Mouse (Mus musculus): ENCODE measurements around the gene Mpc2. TPM values are rescaled to one million over a fixed set of nuclear protein-coding genes. Genes with fewer than 3 reads are reported as not detected.
A peak's percentile ranks its signal among the peaks of the same experiment; 100 is the strongest.

The Mpc2 gene
- 340 and 349 TPM in 2 replicates for polyA plus RNA-seq (2015; fragmentation: Nextera tagmentation; extraction: Ambion mirVana)

GRCm38 (mm10) chr1:165460360-165460800 is at the start of gene Mpc2, which contains the start of gene Dcaf6:
Gene Mpc2, plus strand, starts transcription at chr1:165460637.
Gene Dcaf6, minus strand, starts transcription at chr1:165460475.
- Histone ChIP-seq H3K36me3 (ENCODE audit: control insufficient read depth, insufficient read depth) (no peaks in the 10 kb centered on the region), H3K27ac (ENCODE audit: low read length) (peak within 1 kb of the TSS; percentile 99), H3K4me1 (ENCODE audit: control insufficient read depth, insufficient read depth, low read length) (peaks cover 12% of the 10 kb centered on the region), H3K4me3 (ENCODE audit: low read length) (peak within 1 kb of the TSS; percentile 97), H3K9me3 (replicated peaks; ENCODE audit: control insufficient read depth, low read length) (no peaks in the 10 kb centered on the region), H3K9ac (ENCODE audit: low read length) (peak within 1 kb of the TSS; percentile 93), H3K4me2 (ENCODE audit: low read depth, low read length) (peak within 1 kb of the TSS; percentile 75), H3K27me3 (ENCODE audit: control insufficient read depth, insufficient read depth, low read length) (no peaks in the 10 kb centered on the region)
- WGBS: under 1% methylated on average over 37 of the region's 37 CpGs
- ATAC-seq (replicated peaks; ENCODE audit: extremely low read depth, insufficient read depth, low FRiP score): peak; percentile 87

GRCm38 (mm10) chr1:165421357-165421915 is 39.0 kb upstream of the Mpc2 start:
- no peak for ATAC-seq (replicated peaks; ENCODE audit: extremely low read depth, insufficient read depth, low FRiP score)
- 77% methylated on average over 7 of the region's 7 CpGs for WGBS
- Histone ChIP-seq H3K27me3 (ENCODE audit: control insufficient read depth, insufficient read depth, low read length) (no peaks in the 10 kb centered on the region), H3K4me2 (ENCODE audit: low read depth, low read length) (no peak overlapping the region), H3K9ac (ENCODE audit: low read length) (no peak overlapping the region), H3K27ac (ENCODE audit: low read length) (no peak overlapping the region), H3K4me1 (ENCODE audit: control insufficient read depth, insufficient read depth, low read length) (no peaks in the 10 kb centered on the region), H3K4me3 (ENCODE audit: low read length) (no peak overlapping the region), H3K9me3 (replicated peaks; ENCODE audit: control insufficient read depth, low read length) (no peaks in the 10 kb centered on the region), H3K36me3 (ENCODE audit: control insufficient read depth, insufficient read depth) (0 out of 2 replicates have a peak, but pooled peaks cover 3% of the 10 kb centered on the region)

GRCm38 (mm10) chr1:165426254-165426653 is 34.2 kb upstream of the Mpc2 start:
- Histone ChIP-seq H3K36me3 (ENCODE audit: control insufficient read depth, insufficient read depth) (no peaks in the 10 kb centered on the region), H3K4me1 (ENCODE audit: control insufficient read depth, insufficient read depth, low read length) (no peaks in the 10 kb centered on the region), H3K9me3 (replicated peaks; ENCODE audit: control insufficient read depth, low read length) (no peaks in the 10 kb centered on the region), H3K4me3 (ENCODE audit: low read length) (no peak overlapping the region), H3K27me3 (ENCODE audit: control insufficient read depth, insufficient read depth, low read length) (no peaks in the 10 kb centered on the region), H3K9ac (ENCODE audit: low read length) (no peak overlapping the region), H3K27ac (ENCODE audit: low read length) (no peak overlapping the region), H3K4me2 (ENCODE audit: low read depth, low read length) (no peak overlapping the region)
- ATAC-seq (replicated peaks; ENCODE audit: extremely low read depth, insufficient read depth, low FRiP score): no peak
- WGBS: 92% methylated on average over 2 of the region's 2 CpGs

GRCm38 (mm10) chr1:165432883-165433282 is 27.6 kb upstream of the Mpc2 start:
- H3K27ac ChIP-seq (ENCODE audit: low read length): no peak overlapping the region
- no peak overlapping the region for H3K4me2 ChIP-seq (ENCODE audit: low read depth, low read length)
- no peaks in the 10 kb centered on the region; the same call in 1 of the 2 replicates for H3K9me3 ChIP-seq (replicated peaks; ENCODE audit: control insufficient read depth, low read length)
- H3K4me1 ChIP-seq (ENCODE audit: control insufficient read depth, insufficient read depth, low read length): no peaks in the 10 kb centered on the region
- H3K27me3 ChIP-seq (ENCODE audit: control insufficient read depth, insufficient read depth, low read length): no peaks in the 10 kb centered on the region
- no peaks in the 10 kb centered on the region for H3K36me3 ChIP-seq (ENCODE audit: control insufficient read depth, insufficient read depth)
- H3K9ac ChIP-seq (ENCODE audit: low read length): no peak overlapping the region
- H3K4me3 ChIP-seq (ENCODE audit: low read length): no peak overlapping the region
- WGBS: 72% methylated on average over 1 of the region's 1 CpGs
- no peak for ATAC-seq (replicated peaks; ENCODE audit: extremely low read depth, insufficient read depth, low FRiP score)

- no peak for ATAC-seq (replicated peaks; ENCODE audit: extremely low read depth, insufficient read depth, low FRiP score)
- H3K27me3 ChIP-seq (ENCODE audit: control insufficient read depth, insufficient read depth, low read length): no peaks in the 10 kb centered on the region
- no peaks in the 10 kb centered on the region for H3K4me1 ChIP-seq (ENCODE audit: control insufficient read depth, insufficient read depth, low read length)
- H3K4me3 ChIP-seq (ENCODE audit: low read length): no peak overlapping the region
- WGBS: 91% methylated on average over 1 of the region's 1 CpGs
- H3K9me3 ChIP-seq (replicated peaks; ENCODE audit: control insufficient read depth, low read length): no peaks in the 10 kb centered on the region; the same call in 1 of the 2 replicates
- H3K4me2 ChIP-seq (ENCODE audit: low read depth, low read length): no peak overlapping the region
- no peaks in the 10 kb centered on the region for H3K36me3 ChIP-seq (ENCODE audit: control insufficient read depth, insufficient read depth)
- H3K27ac ChIP-seq (ENCODE audit: low read length): no peak overlapping the region
- H3K9ac ChIP-seq (ENCODE audit: low read length): no peak overlapping the region
Observed at GRCm38 (mm10) chr1:165438289-165439021, 22.0 kb upstream of the Mpc2 start.

- no peak overlapping the region for H3K27ac ChIP-seq (ENCODE audit: low read length)
- H3K4me1 ChIP-seq (ENCODE audit: control insufficient read depth, insufficient read depth, low read length): no peaks in the 10 kb centered on the region
- no peaks in the 10 kb centered on the region for H3K36me3 ChIP-seq (ENCODE audit: control insufficient read depth, insufficient read depth)
- no peaks in the 10 kb centered on the region for H3K27me3 ChIP-seq (ENCODE audit: control insufficient read depth, insufficient read depth, low read length)
- H3K9me3 ChIP-seq (replicated peaks; ENCODE audit: control insufficient read depth, low read length): no peaks in the 10 kb centered on the region
- no peak overlapping the region for H3K4me2 ChIP-seq (ENCODE audit: low read depth, low read length)
- no peak for ATAC-seq (replicated peaks; ENCODE audit: extremely low read depth, insufficient read depth, low FRiP score)
- H3K9ac ChIP-seq (ENCODE audit: low read length): no peak overlapping the region
- WGBS: 86% methylated on average over 3 of the region's 3 CpGs
- no peak overlapping the region for H3K4me3 ChIP-seq (ENCODE audit: low read length)
Observed at GRCm38 (mm10) chr1:165440788-165441187, 19.6 kb upstream of the Mpc2 start.

- Histone ChIP-seq H3K4me3 (ENCODE audit: low read length) (no peak overlapping the region), H3K27ac (ENCODE audit: low read length) (no peak overlapping the region), H3K9ac (ENCODE audit: low read length) (no peak overlapping the region), H3K4me2 (ENCODE audit: low read depth, low read length) (no peak overlapping the region), H3K27me3 (ENCODE audit: control insufficient read depth, insufficient read depth, low read length) (no peaks in the 10 kb centered on the region), H3K36me3 (ENCODE audit: control insufficient read depth, insufficient read depth) (no peaks in the 10 kb centered on the region), H3K9me3 (replicated peaks; ENCODE audit: control insufficient read depth, low read length) (no peaks in the 10 kb centered on the region), H3K4me1 (ENCODE audit: control insufficient read depth, insufficient read depth, low read length) (no peaks in the 10 kb centered on the region)
- ATAC-seq (replicated peaks; ENCODE audit: extremely low read depth, insufficient read depth, low FRiP score): no peak
Observed at GRCm38 (mm10) chr1:165441201-165441600, 19.2 kb upstream of the Mpc2 start.

GRCm38 (mm10) chr1:165441719-165442118 is 18.7 kb upstream of the Mpc2 start:
- H3K36me3 ChIP-seq (ENCODE audit: control insufficient read depth, insufficient read depth): no peaks in the 10 kb centered on the region
- H3K9ac ChIP-seq (ENCODE audit: low read length): no peak overlapping the region
- H3K4me1 ChIP-seq (ENCODE audit: control insufficient read depth, insufficient read depth, low read length): no peaks in the 10 kb centered on the region
- H3K27ac ChIP-seq (ENCODE audit: low read length): no peak overlapping the region
- no peak overlapping the region for H3K4me3 ChIP-seq (ENCODE audit: low read length)
- H3K4me2 ChIP-seq (ENCODE audit: low read depth, low read length): no peak overlapping the region
- H3K9me3 ChIP-seq (replicated peaks; ENCODE audit: control insufficient read depth, low read length): no peaks in the 10 kb centered on the region
- no peak for ATAC-seq (replicated peaks; ENCODE audit: extremely low read depth, insufficient read depth, low FRiP score)
- no peaks in the 10 kb centered on the region for H3K27me3 ChIP-seq (ENCODE audit: control insufficient read depth, insufficient read depth, low read length)
- 65% methylated on average over 3 of the region's 3 CpGs for WGBS

- H3K27ac ChIP-seq (ENCODE audit: low read length): peak overlapping the region; percentile 99
- no peak for ATAC-seq (replicated peaks; ENCODE audit: extremely low read depth, insufficient read depth, low FRiP score)
- WGBS: 16% methylated on average over 7 of the region's 7 CpGs
Observed at GRCm38 (mm10) chr1:165459041-165459502, 1.4 kb upstream of the Mpc2 start.

More at GRCm38 (mm10) chr1:165459041-165459502, 1.4 kb upstream of the Mpc2 start:
- Histone ChIP-seq H3K4me3 (ENCODE audit: low read length) (peak overlapping the region; percentile 97), H3K4me2 (ENCODE audit: low read depth, low read length) (peak overlapping the region; percentile 74), H3K27me3 (ENCODE audit: control insufficient read depth, insufficient read depth, low read length) (no peaks in the 10 kb centered on the region), H3K4me1 (ENCODE audit: control insufficient read depth, insufficient read depth, low read length) (peaks cover 12% of the 10 kb centered on the region), H3K9me3 (replicated peaks; ENCODE audit: control insufficient read depth, low read length) (0 out of 2 replicates have a peak, but pooled peaks cover 2% of the 10 kb centered on the region), H3K36me3 (ENCODE audit: control insufficient read depth, insufficient read depth) (no peaks in the 10 kb centered on the region; the same call in 1 of the 2 replicates), H3K9ac (ENCODE audit: low read length) (peak overlapping the region; percentile 93)

Measured in heart, embryonic 16.5 days (tissue).